Mouse (Mus musculus) layer of hippocampus, postnatal 36 days (tissue): ENCODE results near the gene Tmem242. TPM values are rescaled to one million over a fixed set of nuclear protein-coding genes. Genes with fewer than 3 reads are reported as not detected.

ENCODE experiments used
- DNase-seq, 2 experiments: peaks; one replicate each; pipeline ENCODE4 v3.0.0; 2022
- microRNA-seq, 2 experiments: library from miRNA; unstranded; fragments of <30 nt; microRNA quantifications; one replicate each; pipeline ENCODE4 v1.2.0; 2021
- total RNA-seq, 2 experiments: library from RNA; stranded (reverse); gene quantifications; 2 replicates each; pipeline ENCODE4 v1.2.3; 2021

Tmem242 gene
- total RNA-seq, 2 experiments from 2014 or later: 74.5 to 85.0 TPM

DNA sequence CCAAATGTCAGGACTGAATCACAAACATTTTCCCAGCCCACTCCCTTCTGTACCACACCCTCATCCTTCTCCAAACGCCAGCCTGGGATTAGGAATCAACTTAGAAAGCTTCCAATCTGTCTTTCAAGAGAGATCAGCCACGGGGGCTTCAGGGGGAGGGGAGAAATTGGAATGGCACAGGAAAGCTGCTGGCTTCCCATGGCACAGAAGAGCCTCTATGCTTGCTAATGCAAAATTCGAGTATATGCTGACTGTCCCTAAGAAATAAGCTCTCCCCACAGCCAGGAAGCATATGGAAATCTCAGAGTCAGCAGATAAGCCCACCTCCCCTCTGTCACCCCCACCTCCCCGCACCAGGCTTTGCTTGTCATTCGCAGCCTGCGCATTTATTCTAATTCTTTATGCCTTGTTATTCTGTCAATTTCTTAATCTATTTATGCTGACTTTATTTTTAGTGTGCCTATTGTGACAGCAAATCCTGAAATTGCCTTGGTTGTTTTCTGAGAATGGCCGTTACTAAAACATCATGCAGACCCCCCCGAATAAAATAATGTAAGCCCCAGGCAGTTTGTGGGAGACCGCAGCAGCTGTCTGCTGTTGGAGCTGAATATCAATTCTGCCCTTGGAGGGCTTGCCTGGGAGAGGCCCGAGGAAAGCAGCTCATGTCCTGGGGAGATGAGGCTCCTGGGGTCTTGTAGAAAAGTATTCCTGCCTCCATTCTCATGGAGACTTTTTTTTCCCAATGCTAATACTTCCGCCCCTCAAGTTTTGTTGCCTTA is 62.7 kb downstream of the Tmem242 start:
- peak; percentile 40 to 41 for DNase-seq

DNA sequence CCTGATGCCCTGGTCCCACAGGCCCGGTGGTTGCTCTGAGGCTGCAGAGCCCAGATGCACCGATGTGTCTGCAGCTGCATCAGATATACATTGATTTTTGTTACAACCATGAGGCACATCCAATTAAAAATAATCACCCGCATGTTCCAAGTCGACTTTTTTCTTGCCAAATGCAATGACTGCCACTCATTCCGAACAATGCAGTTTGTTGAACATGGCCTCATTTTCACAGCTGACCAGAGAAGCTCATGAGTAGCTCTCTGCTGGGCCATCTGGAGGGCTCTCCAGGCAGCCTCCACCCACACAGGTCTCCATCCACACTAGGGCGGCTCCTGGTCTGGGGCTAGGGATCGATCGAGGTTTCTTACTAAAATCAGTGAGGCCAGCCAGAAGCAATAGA is 67.1 kb downstream of the Tmem242 start:
- no peak for DNase-seq

DNA sequence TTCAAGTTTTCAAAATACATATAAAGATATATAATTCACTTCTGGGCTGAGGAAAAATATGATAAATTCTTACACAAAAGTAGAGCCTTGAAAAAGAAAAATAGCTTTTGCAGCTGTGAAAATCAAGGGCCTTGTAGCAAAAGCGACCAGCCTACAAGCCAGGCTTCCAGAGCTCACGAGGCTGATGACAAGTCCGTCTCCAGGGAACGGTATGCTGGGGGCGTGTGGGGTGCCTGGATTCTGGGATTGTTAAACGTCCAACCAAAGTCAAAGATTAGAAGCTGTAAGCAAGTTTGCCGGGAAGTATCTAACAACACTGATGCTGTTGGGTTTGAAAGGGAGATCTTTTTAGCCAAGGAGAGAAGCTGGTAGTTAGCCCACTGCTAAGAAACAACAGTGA is 68.5 kb downstream of the Tmem242 start:
- DNase-seq: no peak

DNA sequence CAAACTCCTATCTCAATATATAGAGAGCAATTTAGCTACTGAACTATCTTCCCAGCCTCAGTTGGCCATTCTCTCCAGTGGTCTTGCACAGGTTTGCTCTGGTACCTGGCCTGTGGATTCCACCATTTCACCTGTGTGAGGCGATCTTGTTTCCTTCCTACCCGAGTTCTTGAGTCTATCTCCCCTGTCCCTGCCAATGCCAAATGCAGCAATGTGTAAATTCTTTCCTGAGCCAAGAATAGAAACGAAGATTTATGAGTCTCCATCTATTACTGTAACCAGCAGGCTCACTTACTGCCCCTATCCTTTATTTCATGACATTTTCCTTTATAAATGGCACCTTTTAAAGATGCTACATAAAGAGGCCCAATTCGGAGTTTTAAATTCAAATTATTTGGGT is 69.0 kb downstream of the Tmem242 start:
- no peak for DNase-seq

DNA sequence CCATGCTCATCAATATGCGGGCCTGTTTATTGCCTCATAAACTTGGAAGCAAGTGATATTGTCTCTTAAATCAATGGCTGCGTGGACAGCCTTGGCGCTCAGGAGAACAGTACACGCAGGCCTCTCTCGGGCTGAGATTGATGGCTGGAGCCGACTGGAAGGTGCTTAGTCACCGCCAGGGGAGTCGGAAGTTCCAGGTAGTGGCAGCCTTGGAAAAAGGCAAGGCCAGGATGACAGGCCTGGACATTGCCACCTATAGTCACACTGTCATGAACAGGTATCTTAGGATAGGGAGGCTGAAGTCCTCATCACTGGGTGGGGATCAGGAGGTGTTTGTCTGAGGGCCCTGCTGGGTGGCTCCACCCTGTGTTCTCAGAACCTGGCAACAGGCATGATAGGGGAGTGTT is 74.1 kb downstream of the Tmem242 start:
- DNase-seq: no peak

Small RNA genes lying within 50 kb of the gene (microRNA-seq; reads per million reads assigned to microRNA genes)
- 0 reads per million in 2 experiments for gene Gm22475

Other genes starting within 250 kb of the Tmem242 start
- gene Ldhal6b, start 21.5 kb downstream of the Tmem242 start, total RNA-seq: 1 to 10 TPM; 1.3 to 1.6 TPM
- 10 to 100 TPM; 48.7 to 51.8 TPM for gene Zdhhc14, start 52.3 kb upstream of the Tmem242 start, total RNA-seq